Mouse (Mus musculus) heart, adult 8-10 months (tissue): ENCODE results near the gene AI467606. TPM values are rescaled to one million over a fixed set of nuclear protein-coding genes. Genes with fewer than 3 reads are reported as not detected.

Experiments used
- DNase-seq: peaks from one replicate; pipeline ENCODE4 v3.0.0; 2022; ENCODE audit warnings: low spot score
- microRNA-seq: library from miRNA; unstranded; fragments of <30 nt; microRNA quantifications from one replicate; pipeline ENCODE4 v1.2.0, GENCODE M21; 2022
- total RNA-seq, 4 experiments: library from RNA; stranded (reverse); gene quantifications; 2 replicates each; pipeline ENCODE4 v1.2.4; 2022

Gene AI467606
- total RNA-seq, 4 experiments from 2014 or later: 1.2 to 2.9 (median 1.3) TPM

DNA sequence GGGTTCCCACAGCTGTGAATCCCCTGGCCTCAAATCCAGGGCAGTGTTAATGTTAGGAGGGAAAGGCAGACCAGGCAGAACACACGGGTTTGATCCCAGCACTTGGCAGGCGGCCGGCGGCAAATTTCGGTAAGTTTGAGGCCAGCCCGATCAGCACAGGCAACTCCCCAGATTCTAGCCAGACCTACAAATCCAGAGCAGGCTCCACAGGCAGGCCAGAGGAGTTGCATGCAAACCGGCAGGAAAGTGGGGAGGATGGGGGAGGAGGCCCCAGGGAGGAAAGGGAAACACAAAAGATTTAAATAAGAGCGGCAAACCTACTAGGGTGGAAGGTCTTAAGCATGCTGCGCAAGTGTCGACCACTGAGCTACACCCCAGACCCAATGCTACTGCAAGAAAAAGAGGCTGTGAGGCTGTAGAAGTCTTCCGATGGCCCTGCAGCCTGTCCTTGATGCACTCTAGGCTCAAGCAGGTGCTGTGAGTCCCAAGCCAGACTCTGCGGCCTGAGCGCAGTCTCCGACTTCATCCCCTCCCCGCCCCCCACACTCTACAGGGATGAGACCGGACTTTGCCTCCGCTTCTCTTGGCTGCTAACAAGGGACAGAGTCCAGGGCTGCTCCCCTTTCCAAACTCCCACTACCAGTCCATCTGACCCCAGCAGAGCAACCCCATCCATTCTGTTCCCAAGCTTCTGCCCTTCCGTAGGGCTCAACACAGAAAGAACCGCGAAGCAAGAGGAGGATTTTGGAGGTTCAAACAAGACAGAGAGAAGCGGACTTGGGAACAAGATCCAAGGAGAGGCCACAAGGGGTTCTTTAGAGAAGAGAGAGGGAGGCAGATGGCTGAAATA, 30.1 kb downstream of the AI467606 start:
- no peak for DNase-seq

DNA sequence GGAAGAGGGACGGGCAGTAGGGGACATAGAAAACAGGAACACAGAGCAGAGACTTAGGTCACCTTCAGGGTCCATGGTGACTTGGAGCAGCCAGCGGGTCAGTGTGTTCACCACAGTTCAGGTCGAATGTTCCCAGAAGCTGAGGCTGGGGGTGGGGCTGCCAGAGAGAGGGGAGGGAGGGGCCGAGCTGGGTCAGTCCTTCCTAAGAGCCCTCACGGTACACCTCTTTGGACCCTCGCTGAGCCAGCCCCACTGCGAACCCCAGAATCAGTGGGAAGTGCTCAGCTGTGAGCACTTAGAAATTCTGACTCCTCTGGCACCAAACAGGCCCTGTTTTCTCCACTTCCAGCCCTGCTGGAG, 30.7 kb downstream of the AI467606 start, which contains the start of gene Qprt:
TSS of gene Qprt (minus strand) at position 316 of the 360 bp plus-strand sequence.
- DNase-seq: no peak

DNA sequence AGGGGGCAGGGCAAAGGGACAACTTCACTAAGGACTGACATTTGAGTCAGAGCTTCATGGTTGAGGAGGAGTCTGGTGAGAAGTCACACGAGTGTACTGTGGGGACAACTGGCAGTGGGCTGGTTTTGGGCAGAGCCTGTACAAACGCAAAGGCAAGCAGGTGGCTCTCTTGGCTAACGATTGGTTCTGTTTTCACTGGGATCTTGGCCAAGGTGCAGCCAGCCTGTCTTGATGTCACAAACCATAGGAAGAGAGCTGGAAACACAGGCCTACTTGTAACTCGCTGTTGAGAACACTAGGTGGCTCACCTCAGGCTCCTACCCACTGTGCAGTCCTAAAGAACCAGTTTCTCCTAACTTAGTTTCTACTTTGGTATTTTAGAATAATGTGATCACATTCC, 38.5 kb downstream of the AI467606 start:
- peak; percentile 11 for DNase-seq

DNA sequence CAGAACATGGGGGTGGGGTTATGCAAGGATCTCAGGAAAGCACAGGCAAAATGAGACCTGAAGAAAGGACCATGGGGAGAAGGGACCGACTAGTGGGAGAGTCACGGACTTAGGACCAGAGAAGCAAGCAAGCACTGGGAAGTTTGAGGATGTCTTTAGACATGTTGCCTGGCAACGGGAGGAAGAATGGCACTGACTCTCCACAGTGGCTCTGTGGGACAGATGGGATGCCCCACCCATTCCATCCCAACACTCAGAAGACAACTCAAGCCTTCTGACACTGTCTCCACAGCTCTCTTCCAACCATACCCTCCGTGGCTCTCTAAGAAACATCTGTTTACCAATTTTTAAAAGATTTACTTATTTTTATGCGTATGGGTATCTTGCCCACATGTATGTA, 42.0 kb downstream of the AI467606 start:
- DNase-seq: no peak

DNA sequence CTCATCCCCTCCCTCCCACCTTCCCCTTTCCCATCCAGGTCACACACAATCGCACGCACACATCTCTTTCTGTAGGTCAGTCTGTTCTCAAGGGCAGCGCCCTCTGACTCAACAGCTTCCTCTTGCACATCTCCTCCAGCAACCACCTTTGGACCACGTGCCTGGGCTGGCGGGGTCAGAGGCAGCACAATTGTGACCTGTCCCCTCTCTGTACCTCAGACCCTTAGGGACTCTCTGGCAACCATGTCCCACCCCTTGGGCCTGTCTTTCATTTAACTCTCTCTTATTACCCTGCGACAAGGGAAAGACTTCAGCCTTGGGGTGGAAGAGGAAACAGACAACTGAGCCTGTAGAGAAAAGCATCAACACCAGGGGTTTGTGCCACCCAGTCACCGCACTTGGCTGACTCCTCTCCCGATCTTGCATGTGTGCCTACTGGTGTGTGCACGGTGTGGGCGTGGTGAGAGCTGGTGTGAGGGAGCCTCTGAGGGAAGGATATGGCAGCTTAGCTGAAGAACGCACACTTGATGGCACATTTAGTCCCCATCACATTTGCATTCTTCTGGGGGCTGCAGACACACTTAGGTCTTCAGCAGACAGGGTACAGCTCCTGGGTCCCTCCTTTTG, 43.8 kb downstream of the AI467606 start:
- DNase-seq: no peak

DNA sequence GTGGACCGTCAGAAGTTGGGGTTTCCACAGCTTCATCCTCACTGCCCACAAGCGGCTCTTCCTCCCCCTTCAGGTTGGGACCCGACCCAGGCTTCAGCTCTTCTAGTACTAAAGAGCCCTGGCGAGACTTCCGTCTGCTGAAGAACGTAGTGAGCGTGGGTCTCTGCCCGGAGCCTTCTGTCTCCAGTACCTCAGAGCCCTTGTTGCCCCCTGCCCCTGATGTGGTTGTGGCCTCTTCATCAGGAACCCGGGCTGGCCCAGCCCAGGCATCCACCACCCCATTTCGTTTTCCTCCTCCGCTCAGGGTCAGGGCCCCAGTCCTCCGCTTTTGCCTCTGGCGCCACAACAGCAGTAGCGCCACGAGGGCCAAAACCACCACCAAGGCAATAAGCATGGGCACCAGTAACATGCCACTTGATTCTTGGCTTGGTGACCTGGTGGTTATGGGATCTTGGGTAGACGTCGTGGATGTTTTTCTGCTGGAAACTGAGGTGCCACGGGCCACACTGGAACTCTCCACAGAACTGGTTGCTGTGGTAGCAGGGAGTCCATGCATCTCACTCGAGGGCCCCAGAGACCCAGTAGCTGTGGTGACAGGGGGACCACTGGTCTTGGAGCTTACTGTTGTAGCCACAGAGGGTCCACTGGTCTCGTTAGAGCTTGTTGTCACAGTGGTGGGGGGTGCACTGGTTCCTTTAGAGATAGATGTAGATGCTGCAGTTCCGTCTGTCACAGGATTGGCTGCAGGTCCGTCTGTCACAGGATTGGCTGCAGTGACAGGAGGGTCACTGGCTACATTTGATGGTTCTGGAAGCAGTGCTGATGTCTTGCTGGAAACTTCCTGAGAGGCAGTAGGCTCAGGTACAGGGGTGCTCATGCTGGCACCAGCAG, 45.3 kb downstream of the AI467606 start:
- no peak for DNase-seq

DNA sequence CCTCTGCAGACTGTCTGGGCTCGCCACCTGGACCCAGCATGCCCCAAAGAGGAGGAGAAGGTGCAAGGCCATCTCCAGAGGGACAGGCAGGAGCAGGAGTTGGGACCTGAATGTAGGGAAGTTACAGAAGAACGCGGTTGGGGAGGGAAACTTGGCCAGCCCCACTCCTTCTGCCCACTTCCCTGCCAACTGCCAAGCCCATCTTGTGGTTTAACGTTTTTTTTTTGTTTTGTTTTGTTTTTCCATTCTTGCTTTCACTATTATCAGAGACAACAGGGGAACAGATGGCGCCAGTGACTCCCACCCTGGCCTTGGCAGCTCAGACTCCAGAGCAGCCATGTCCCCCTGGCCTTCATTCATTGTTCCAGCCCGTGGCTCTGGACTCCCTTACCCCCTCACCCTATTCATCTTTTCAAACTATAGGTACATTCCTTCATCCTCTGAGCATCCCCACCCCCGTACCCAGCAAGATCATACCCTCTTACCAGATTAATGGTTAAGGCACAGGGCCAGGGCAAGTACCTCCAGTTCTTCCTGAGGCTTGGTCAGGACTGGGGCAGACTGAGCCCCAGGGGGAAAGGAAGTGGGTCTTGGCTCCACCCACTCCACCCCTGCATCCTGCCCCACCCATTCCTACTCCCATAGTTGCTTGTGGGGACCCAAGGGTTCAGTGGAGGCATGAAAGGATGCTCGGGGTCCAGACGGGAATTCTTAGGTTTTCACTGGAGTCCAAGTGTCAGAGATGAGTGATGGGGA, 46.3 kb downstream of the AI467606 start, which contains the start of gene Spn:
TSS of gene Spn (minus strand) at position 562 of the 756 bp plus-strand sequence.
- DNase-seq: no peak

DNA sequence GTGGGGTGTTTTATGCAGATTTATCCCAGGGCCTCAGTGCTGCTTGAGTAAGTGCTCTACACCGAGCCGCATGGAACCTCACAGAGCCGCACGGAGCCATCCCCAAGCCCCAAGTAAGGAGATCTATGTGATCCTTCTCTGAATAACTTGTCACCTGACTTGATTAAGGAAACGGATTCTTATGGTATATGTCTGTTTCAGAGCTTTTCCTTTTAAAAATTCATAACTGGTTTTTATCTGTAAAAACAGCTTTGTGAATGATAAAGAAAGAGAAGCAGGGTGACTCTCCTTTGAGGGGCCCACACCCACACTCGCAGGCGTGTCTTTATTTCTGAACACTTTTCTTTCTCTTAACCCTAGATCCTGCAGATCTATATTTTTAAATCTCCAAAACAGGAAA, 47.9 kb downstream of the AI467606 start:
- DNase-seq: no peak

DNA sequence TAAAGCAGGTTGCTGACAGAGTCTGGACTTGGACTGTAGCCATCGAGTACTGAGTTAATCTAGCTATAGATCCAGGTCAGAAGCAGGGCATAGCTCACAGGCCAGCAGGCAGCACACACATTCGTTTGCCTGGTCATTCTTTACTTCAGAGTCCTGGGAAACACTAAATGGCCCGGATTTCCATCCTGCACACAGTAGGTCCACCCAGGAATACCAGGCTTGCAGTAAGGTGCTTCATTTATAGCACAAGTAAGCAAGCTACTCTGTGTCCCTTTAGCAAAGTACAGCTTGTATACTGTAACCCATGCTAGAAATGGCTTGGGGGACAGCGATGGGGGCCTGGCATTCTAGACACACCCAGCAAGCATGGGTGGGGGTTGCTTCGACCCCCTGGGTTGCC, 48.4 kb downstream of the AI467606 start:
- no peak for DNase-seq

DNA sequence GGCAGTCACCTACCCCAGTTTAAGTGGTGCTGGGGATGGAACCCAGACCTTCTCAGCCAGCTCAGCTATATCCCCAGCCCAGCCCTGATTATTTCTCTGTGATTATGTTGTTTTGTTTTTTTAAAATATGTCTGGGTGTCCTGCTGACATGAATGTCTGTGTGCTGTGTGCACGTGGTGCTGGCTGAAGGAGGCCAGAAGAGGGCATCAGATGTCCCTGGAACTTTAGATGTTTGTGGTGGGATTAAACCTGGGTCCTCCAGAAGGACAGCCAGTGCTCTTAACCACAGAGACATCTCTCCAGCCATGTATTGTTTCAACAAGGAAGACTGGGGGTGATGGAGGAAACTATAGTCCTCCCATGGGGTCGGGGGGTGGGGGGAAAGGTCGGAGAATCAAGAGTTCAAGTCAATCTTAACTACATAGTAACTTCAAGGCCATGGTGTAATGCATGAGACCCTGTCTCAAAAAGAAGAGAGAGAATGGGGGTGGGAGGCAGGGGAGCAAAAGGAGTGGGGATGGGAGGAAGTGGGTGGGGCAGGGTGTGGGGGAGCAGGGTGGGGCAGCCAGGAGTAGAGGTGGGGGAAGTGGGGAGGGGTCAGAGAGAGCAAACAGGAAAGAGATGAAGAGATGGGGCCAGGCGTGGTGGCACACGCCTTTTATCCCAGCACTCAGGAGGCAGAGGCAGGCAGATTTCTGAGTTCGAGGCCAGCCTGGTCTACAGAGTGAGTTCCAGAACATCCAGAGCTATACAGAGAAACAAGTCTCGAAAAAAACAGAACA, 49.7 kb downstream of the AI467606 start:
- no peak for DNase-seq

DNA sequence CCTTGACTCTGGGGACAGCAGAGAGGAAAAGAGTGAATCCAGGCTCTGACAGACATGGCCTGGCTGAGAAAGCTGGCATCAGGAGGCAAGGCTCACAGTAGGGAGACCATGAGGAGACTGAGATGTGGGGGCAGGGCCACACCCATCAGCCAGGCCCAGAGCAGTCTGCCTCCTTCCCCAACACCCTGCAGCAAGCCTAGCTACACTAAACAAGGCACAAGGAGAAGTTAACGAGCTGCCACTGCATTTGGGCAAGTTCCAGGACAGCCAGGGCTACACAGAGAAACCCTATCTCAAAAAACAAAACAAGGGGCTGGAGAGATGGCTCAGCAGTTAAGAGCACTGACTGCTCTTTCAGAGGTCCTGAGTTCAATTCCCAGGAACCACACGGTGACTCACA, 51.1 kb downstream of the AI467606 start:
- no peak for DNase-seq

DNA sequence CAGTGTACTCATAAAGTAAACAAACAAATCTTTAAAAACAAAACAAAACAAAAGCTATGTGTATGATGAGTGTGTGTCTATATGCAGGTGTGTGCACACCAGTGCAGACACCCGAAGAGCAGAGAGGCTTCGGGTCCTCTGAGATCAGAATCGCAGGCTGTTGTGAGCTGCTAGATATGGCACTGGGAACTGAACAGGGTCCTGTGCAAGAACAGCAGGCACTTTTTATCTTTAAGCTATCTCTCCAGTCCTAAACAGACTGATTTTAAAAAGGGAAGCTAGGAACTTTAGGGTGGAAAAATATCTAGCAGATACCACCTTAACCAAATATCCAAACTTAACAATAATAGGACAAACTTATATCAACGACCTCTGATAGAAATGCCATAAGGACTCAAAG, 51.5 kb downstream of the AI467606 start:
- no peak for DNase-seq

Small RNA genes within 50 kb of the gene (microRNA-seq; reads per million reads assigned to microRNA genes)
- gene Gm44343: not detected

Other genes starting within 250 kb of the AI467606 start
- not detected for gene Doc2a, start 243.9 kb upstream of the AI467606 start, total RNA-seq
- 1 to 10 TPM; 4.8 to 9.6 (median 6.4) TPM for gene Hirip3, start 229.4 kb upstream of the AI467606 start, total RNA-seq
- 10 to 100 TPM; 18.3 to 23.9 (median 21.3) TPM for gene Ino80e, start 229.0 kb upstream of the AI467606 start, total RNA-seq
- gene Taok2, start 206.7 kb upstream of the AI467606 start, total RNA-seq: 10 to 100 TPM; 35.8 to 40.4 (median 38.5) TPM
- gene Tmem219, start 168.4 kb upstream of the AI467606 start, total RNA-seq: 10 to 100 TPM; 10.3 to 13.1 (median 12.6) TPM
- gene Kctd13, start 162.5 kb upstream of the AI467606 start, total RNA-seq: 1 to 10 TPM; 6.6 to 9.3 (median 7.3) TPM
- gene Asphd1, start 141.8 kb upstream of the AI467606 start, total RNA-seq: under 1 TPM in 1 of 4 experiments, not detected in 3; 0.19 TPM
- 1 to 10 TPM; 2.6 to 7.2 (median 6.4) TPM for gene Sez6l2, start 140.8 kb upstream of the AI467606 start, total RNA-seq
- gene Cdipt, start 115.4 kb upstream of the AI467606 start, total RNA-seq: 10 to 100 TPM; 45.9 to 53.7 (median 50.7) TPM
- under 1 TPM in 3 of 4 experiments, not detected in 1; 0.37 to 0.60 (median 0.43) TPM for gene Cdiptos, start 115.3 kb upstream of the AI467606 start, total RNA-seq
- 10 to 100 TPM; 59.3 to 81.8 (median 73.5) TPM for gene Mvp, start 76.7 kb upstream of the AI467606 start, total RNA-seq
- gene Pagr1b, start 74.9 kb upstream of the AI467606 start, total RNA-seq: not detected
- 10 to 100 TPM in 2 of 4 experiments, 1 to 10 TPM in 2; 8.3 to 22.2 (median 10.5) TPM for gene Pagr1a, start 74.0 kb upstream of the AI467606 start, total RNA-seq
- gene Gm42742, start 70.3 kb upstream of the AI467606 start, total RNA-seq: 10 to 100 TPM; 28.1 to 33.3 (median 31.4) TPM
- gene Prrt2, start 70.1 kb upstream of the AI467606 start, total RNA-seq: 1 to 10 TPM in 1 of 4 experiments, under 1 TPM in 1, not detected in 2; 0.87 to 1.1 TPM
- gene Maz, start 64.3 kb upstream of the AI467606 start, total RNA-seq: 10 to 100 TPM; 48.5 to 55.9 (median 54.8) TPM
- gene Kif22, start 48.9 kb upstream of the AI467606 start, total RNA-seq: 1 to 10 TPM in 3 of 4 experiments, not detected in 1; 1.2 to 2.2 (median 1.6) TPM
- gene Zg16, start 4.0 kb upstream of the AI467606 start, total RNA-seq: not detected
- gene Qprt, start 30.9 kb downstream of the AI467606 start, total RNA-seq: not detected
- under 1 TPM; 0.38 to 0.57 (median 0.46) TPM for gene Spn, start 46.5 kb downstream of the AI467606 start, total RNA-seq
- gene Cd2bp2, start 104.7 kb downstream of the AI467606 start, total RNA-seq: 10 to 100 TPM; 36.2 to 45.1 (median 40.6) TPM
- 10 to 100 TPM; 17.4 to 24.4 (median 23.0) TPM for gene Tbc1d10b, start 117.1 kb downstream of the AI467606 start, total RNA-seq
- 10 to 100 TPM in 1 of 4 experiments, 1 to 10 TPM in 3; 6.2 to 14.1 (median 8.2) TPM for gene Mylpf, start 117.5 kb downstream of the AI467606 start, total RNA-seq
- gene Zfp553, start 141.7 kb downstream of the AI467606 start, total RNA-seq: 1 to 10 TPM; 5.2 to 6.4 (median 5.8) TPM
- 1 to 10 TPM; 2.1 to 3.9 (median 2.6) TPM for gene Sept1, start 141.8 kb downstream of the AI467606 start, total RNA-seq
- gene Zfp771, start 152.9 kb downstream of the AI467606 start, total RNA-seq: 10 to 100 TPM; 15.3 to 21.7 (median 17.1) TPM
- 10 to 100 TPM; 40.5 to 45.6 (median 40.9) TPM for gene Dctpp1, start 169.3 kb downstream of the AI467606 start, total RNA-seq
- 10 to 100 TPM; 24.2 to 31.6 (median 31.0) TPM for gene Sephs2, start 182.7 kb downstream of the AI467606 start, total RNA-seq
- 1 to 10 TPM; 1.1 to 2.0 (median 1.6) TPM for gene Itgal, start 204.9 kb downstream of the AI467606 start, total RNA-seq